Comparison of ENCODE assay signal across 16 mouse cellular contexts in the genomic region with DNA sequence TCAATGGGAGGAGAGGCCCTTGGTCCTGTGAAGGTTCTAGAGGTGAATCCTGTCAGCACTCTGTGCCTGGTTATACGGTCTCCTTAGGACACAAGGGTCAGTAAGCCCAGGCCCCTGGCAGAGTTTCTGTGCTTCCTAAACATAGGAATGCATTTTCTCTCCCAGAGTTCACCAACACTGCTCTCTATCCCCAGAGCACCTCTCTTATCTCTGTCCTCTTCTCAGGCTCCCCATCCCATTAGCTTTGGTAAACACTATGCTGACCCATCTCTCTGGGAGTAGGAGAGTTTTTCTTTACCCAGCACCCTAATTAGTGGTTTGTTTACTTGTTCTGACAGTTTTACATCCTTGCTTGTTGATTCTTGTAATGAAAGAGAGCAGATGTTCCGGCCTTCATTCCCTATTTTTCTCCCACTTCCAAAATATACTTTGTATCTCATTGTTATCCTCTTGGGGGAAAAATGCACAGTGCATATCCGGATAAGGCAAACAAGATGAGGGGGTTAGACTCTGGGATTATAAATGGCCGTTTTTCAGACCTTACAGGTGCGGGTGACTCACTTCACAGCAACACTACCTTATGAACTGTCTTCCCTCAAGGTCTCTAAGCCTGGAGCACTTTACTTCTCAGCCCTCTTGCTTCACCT.
DNase-seq lines count a peak whose midpoint lies in the region; ATAC-seq and TF ChIP-seq lines count a peak whose summit lies in the region.
"Had no signal": no experiment of that assay in that cellular context is flagged by ENCODE, and none has a peak within 500 bp of the region (broad histone marks: within the 10 kb centered on the region; RNA-seq: fewer than 3 reads in every experiment).

No protein-coding gene starts in this region.

- 14% methylated on average over 5 of the region's 5 CpGs for whole genome bisulfite sequencing in heart, embryonic 13.5 days
- WGBS in lung, embryonic 14.5 days = 10% methylated on average over 5 of the region's 5 CpGs
- WGBS in kidney, postnatal 0 days = 28% methylated on average over 5 of the region's 5 CpGs
- 74% methylated on average over 5 of the region's 5 CpGs for WGBS in hindbrain, embryonic 13.5 days

- no peak for TF ChIP-seq CTCF in lung, embryonic 14.5 days (IDR thresholded peaks at IDR 0.05; ENCODE audit: low read depth)
- no peak for TF ChIP-seq CTCF in kidney, postnatal 0 days (IDR thresholded peaks at IDR 0.05; ENCODE audit: low read depth)

- peaks cover 35% of the 10 kb centered on the region for H3K4me1 ChIP-seq in heart, embryonic 13.5 days
- H3K4me1 ChIP-seq in lung, embryonic 14.5 days (ENCODE audit: insufficient read depth) = 0 out of 2 replicates have a peak, but pooled peaks cover 7% of the 10 kb centered on the region
- H3K4me1 ChIP-seq in kidney, postnatal 0 days (replicated peaks; ENCODE audit: insufficient read depth, low read length) = peaks cover 16% of the 10 kb centered on the region; the same call in 1 of the 2 replicates
- H3K4me1 ChIP-seq in hindbrain, embryonic 13.5 days (replicated peaks) = 0 out of 2 replicates have a peak, but pooled peaks cover 4% of the 10 kb centered on the region
- H3K4me1 ChIP-seq: forebrain, embryonic 12.5 days; liver, embryonic 12.5 days had no signal

- H3K9me3 ChIP-seq in heart, embryonic 13.5 days = no peaks in the 10 kb centered on the region
- no peaks in the 10 kb centered on the region for H3K9me3 ChIP-seq in lung, embryonic 14.5 days (ENCODE audit: low read depth, low read length)
- H3K9me3 ChIP-seq in kidney, postnatal 0 days (replicated peaks; ENCODE audit: low read length) = no peaks in the 10 kb centered on the region
- no peaks in the 10 kb centered on the region for H3K9me3 ChIP-seq in hindbrain, embryonic 13.5 days
- H3K9me3 ChIP-seq: forebrain, embryonic 12.5 days; hindbrain, embryonic 15.5 days; liver, embryonic 12.5 days had no signal

- ATAC-seq in heart, embryonic 13.5 days (ENCODE audit: extremely low read depth, insufficient number of reproducible peaks, low FRiP score, low TSS enrichment) = no peak
- peak; percentile 58; the same call in 1 of the 2 replicates for ATAC-seq in lung, embryonic 14.5 days (ENCODE audit: insufficient read depth)
- peak; percentile 66; the same call in 1 of the 2 replicates for ATAC-seq in kidney, postnatal 0 days (replicated peaks; ENCODE audit: low FRiP score, low read depth)
- ATAC-seq in hindbrain, embryonic 13.5 days (ENCODE audit: low FRiP score) = no peak
- ATAC-seq: liver, embryonic 12.5 days had no signal

- H3K9ac ChIP-seq in heart, embryonic 13.5 days = no peak overlapping the region
- H3K9ac ChIP-seq in lung, embryonic 14.5 days = no peak overlapping the region
- H3K9ac ChIP-seq in kidney, postnatal 0 days (ENCODE audit: low read depth, low read length) = no peak overlapping the region
- H3K9ac ChIP-seq in hindbrain, embryonic 13.5 days = no peak overlapping the region
- H3K9ac ChIP-seq: forebrain, embryonic 12.5 days; hindbrain, embryonic 15.5 days; liver, embryonic 12.5 days had no signal

- no peaks in the 10 kb centered on the region for H3K27me3 ChIP-seq in heart, embryonic 13.5 days (replicated peaks)
- no peaks in the 10 kb centered on the region for H3K27me3 ChIP-seq in lung, embryonic 14.5 days (ENCODE audit: insufficient read depth, low read length)
- H3K27me3 ChIP-seq in kidney, postnatal 0 days (ENCODE audit: insufficient read depth, low read length) = no peaks in the 10 kb centered on the region
- H3K27me3 ChIP-seq in hindbrain, embryonic 13.5 days = no peaks in the 10 kb centered on the region
- H3K27me3 ChIP-seq: forebrain, embryonic 12.5 days; hindbrain, embryonic 15.5 days; liver, embryonic 12.5 days had no signal

- no peaks in the 10 kb centered on the region for H3K36me3 ChIP-seq in heart, embryonic 13.5 days
- no peaks in the 10 kb centered on the region for H3K36me3 ChIP-seq in lung, embryonic 14.5 days (ENCODE audit: insufficient read depth)
- no peaks in the 10 kb centered on the region for H3K36me3 ChIP-seq in kidney, postnatal 0 days (ENCODE audit: insufficient read depth, low read length)
- no peaks in the 10 kb centered on the region for H3K36me3 ChIP-seq in hindbrain, embryonic 13.5 days
- H3K36me3 ChIP-seq: forebrain, embryonic 12.5 days; hindbrain, embryonic 15.5 days; liver, embryonic 12.5 days had no signal

- DNase-seq in heart, postnatal 10 days = no peak
- no peak for DNase-seq in lung, embryonic 14.5 days
- no peak for DNase-seq in lung, postnatal 25 days (ENCODE audit: low spot score)
- DNase-seq in kidney, postnatal 0 days (ENCODE audit: low spot score) = peak; percentile 87
- peak; percentile 12 for DNase-seq in yolk sac, embryonic 10.5 days (ENCODE audit: low spot score)
- no peak for DNase-seq in urinary bladder, adult 18-20 months (ENCODE audit: low spot score in 2 of 2)
- DNase-seq: adrenal gland, postnatal 14 days; cerebellum, adult 18-20 months; cerebellum, postnatal 36 days; gastrocnemius, postnatal 25 days; midbrain, embryonic 14.5 days had no signal

- peak overlapping the region; percentile 68 for H3K27ac ChIP-seq in heart, embryonic 13.5 days (replicated peaks)
- H3K27ac ChIP-seq in lung, embryonic 14.5 days (ENCODE audit: low read depth) = no peak overlapping the region
- peak overlapping the region; percentile 50 for H3K27ac ChIP-seq in kidney, postnatal 0 days
- H3K27ac ChIP-seq in hindbrain, embryonic 13.5 days = no peak overlapping the region
- H3K27ac ChIP-seq: forebrain, embryonic 12.5 days; hindbrain, embryonic 15.5 days; liver, embryonic 12.5 days had no signal

- intact Hi-C loops in heart, postnatal 10 days (cut with DNase I) = no loop called here

- H3K4me3 ChIP-seq in heart, embryonic 13.5 days = no peak overlapping the region
- no peak overlapping the region for H3K4me3 ChIP-seq in lung, embryonic 14.5 days (ENCODE audit: low read depth, low read length)
- H3K4me3 ChIP-seq in kidney, postnatal 0 days (replicated peaks; ENCODE audit: low read depth, low read length) = no peak overlapping the region
- H3K4me3 ChIP-seq in hindbrain, embryonic 13.5 days = no peak overlapping the region
- H3K4me3 ChIP-seq: forebrain, embryonic 12.5 days; hindbrain, embryonic 15.5 days; liver, embryonic 12.5 days had no signal

- H3K4me2 ChIP-seq in heart, embryonic 13.5 days = peak overlapping the region; percentile 26
- H3K4me2 ChIP-seq in lung, embryonic 14.5 days = no peak overlapping the region
- peak overlapping the region; percentile 2; the same call in 1 of the 2 replicates for H3K4me2 ChIP-seq in kidney, postnatal 0 days (ENCODE audit: low read length)
- no peak overlapping the region for H3K4me2 ChIP-seq in hindbrain, embryonic 13.5 days
- H3K4me2 ChIP-seq: forebrain, embryonic 12.5 days; hindbrain, embryonic 15.5 days; liver, embryonic 12.5 days had no signal

Comparison
In these comparisons a context has a peak if more than half of its experiments do, and no peak if none do; other contexts are left out.
1. ATAC-seq: peak in lung, embryonic 14.5 days (single experiment) and kidney, postnatal 0 days (single experiment); none in heart, embryonic 13.5 days (single experiment) and hindbrain, embryonic 13.5 days (single experiment).
2. H3K27ac ChIP-seq: peak in heart, embryonic 13.5 days (single experiment) and kidney, postnatal 0 days (single experiment); none in lung, embryonic 14.5 days (single experiment) and hindbrain, embryonic 13.5 days (single experiment).
3. H3K4me2 ChIP-seq: peak in heart, embryonic 13.5 days (single experiment) and kidney, postnatal 0 days (single experiment); none in lung, embryonic 14.5 days (single experiment) and hindbrain, embryonic 13.5 days (single experiment).
4. DNase-seq: peak in kidney, postnatal 0 days (single experiment) and yolk sac, embryonic 10.5 days (single experiment); none in heart, postnatal 10 days (0 of 2), lung, embryonic 14.5 days (single experiment), lung, postnatal 25 days (single experiment) and urinary bladder, adult 18-20 months (0 of 2).